Mouse (Mus musculus): ENCODE results near the gene Gm17409. TPM values are rescaled to one million over a fixed set of nuclear protein-coding genes. Genes with fewer than 3 reads are reported as not detected.

Gm17409 gene
- polyA plus RNA-seq (2015; fragmentation: Nextera tagmentation; extraction: Ambion mirVana) = not detected in 2 replicates

DNA sequence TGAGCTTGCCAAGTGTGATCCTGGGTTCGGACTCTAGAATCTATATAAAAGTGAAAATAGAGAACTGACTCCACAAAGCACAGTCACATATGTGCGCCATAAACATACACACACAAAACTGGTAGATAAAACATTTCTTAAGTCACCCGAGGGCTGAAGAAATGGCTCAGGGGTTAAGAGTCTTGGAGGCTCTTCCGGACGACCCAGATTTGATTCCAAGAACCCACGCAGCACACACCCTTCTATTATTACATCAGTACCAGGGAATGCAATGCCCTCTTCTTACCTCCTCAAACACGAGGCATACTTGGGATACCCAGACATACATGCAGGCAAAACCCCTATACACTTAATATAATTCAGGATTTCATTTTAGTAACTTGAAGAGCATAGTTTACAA, at the start of gene Gm17409:
Gene Gm17409 (plus strand): TSS at position 301 of the 400 bp plus-strand sequence.
- Histone ChIP-seq H3K27ac (replicated peaks) (no peak within 1 kb of the TSS), H3K9ac (no peak within 1 kb of the TSS), H3K27me3 (no peaks in the 10 kb centered on the region), H3K4me3 (replicated peaks) (no peak within 1 kb of the TSS), H3K36me3 (peaks cover 65% of the 10 kb centered on the region), H3K4me1 (no peaks in the 10 kb centered on the region), H3K4me2 (replicated peaks) (no peak within 1 kb of the TSS), H3K9me3 (replicated peaks) (no peaks in the 10 kb centered on the region)
- WGBS = 81% methylated on average over 7 of the region's 7 CpGs
- no peak for ATAC-seq (ENCODE audit: insufficient number of reproducible peaks, low FRiP score, low TSS enrichment, low read depth)

DNA sequence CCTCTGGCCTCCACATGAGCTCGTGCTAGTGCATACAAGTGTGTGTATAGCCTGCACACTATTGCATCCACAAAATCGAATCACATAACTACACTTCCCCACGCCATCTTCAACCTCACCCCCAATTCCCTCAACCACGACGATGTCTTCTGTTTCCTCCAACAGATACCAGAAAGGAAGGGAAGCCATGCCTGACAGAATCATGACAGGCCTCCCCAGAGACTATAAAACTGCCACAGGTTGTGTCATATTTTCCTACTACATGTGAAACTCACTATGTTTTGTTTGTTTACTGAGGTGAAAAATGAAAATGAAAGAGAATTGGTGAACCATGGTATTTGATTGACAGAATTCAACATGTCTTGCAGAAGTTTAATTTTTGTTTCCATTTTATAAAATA, 46.6 kb upstream of the Gm17409 start:
- H3K27ac ChIP-seq (replicated peaks) = no peak overlapping the region
- H3K36me3 ChIP-seq = no peaks in the 10 kb centered on the region
- H3K9ac ChIP-seq = no peak overlapping the region
- ATAC-seq (ENCODE audit: insufficient number of reproducible peaks, low FRiP score, low TSS enrichment, low read depth) = no peak
- H3K9me3 ChIP-seq (replicated peaks) = no peaks in the 10 kb centered on the region
- no peaks in the 10 kb centered on the region for H3K4me1 ChIP-seq
- no peaks in the 10 kb centered on the region for H3K27me3 ChIP-seq
- H3K4me3 ChIP-seq (replicated peaks) = no peak overlapping the region
- no peak overlapping the region for H3K4me2 ChIP-seq (replicated peaks)
- 86% methylated on average over 5 of the region's 5 CpGs for WGBS

DNA sequence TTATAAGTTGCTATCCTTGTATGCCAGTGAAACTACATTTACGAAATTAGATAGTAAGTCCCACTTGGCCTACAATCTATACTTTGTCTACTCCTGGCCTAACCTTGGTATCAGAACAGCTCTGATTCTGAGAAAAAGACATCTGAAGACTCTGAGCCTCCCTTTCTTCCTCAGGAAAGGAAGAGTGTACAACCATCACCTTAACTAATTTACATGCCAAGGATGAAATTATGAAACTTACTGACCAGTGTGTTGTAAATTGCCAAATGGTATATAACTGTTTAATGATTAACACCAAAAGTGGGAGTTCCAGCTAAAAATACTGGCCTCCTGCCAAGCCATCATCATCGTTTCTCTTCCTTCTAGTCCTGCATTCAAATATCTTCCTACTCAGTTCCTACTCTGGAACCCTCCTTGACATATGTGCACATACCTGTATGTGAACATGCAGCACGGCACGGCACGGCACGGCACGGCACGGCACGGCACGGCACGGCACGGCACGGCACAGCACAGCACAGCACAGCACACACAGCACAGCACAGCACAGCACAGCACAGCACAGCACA, 44.4 kb upstream of the Gm17409 start:
- H3K4me1 ChIP-seq = no peaks in the 10 kb centered on the region
- no peak overlapping the region for H3K9ac ChIP-seq
- no peaks in the 10 kb centered on the region for H3K36me3 ChIP-seq
- no peak for ATAC-seq (ENCODE audit: insufficient number of reproducible peaks, low FRiP score, low TSS enrichment, low read depth)
- no peak overlapping the region for H3K27ac ChIP-seq (replicated peaks)
- no peaks in the 10 kb centered on the region for H3K9me3 ChIP-seq (replicated peaks)
- no peak overlapping the region for H3K4me2 ChIP-seq (replicated peaks)
- H3K4me3 ChIP-seq (replicated peaks) = no peak overlapping the region
- WGBS = 95% methylated on average over 13 of the region's 13 CpGs
- H3K27me3 ChIP-seq = no peaks in the 10 kb centered on the region

DNA sequence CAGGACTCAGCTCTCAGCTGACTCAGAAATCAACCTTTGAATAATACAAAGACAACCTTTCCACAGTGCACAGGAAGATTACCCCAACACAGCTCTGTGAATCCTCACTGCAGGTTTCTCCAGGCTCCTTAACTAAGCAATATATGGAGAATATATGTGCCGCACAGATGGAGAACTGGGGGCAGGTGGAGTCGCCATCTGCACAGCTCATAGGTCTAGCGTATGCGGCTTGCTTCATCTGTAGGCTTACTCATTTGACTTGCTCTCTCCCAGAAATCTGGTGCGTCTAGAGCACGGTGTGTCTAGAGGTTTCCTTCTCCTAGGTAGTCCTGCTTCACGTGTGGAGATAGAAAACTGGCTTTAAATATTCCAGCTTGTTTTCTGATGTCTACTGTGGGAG, 37.7 kb upstream of the Gm17409 start:
- no peak overlapping the region for H3K27ac ChIP-seq (replicated peaks)
- H3K9ac ChIP-seq = no peak overlapping the region
- no peak overlapping the region for H3K4me3 ChIP-seq (replicated peaks)
- H3K4me2 ChIP-seq (replicated peaks) = no peak overlapping the region
- no peaks in the 10 kb centered on the region for H3K36me3 ChIP-seq
- no peak for ATAC-seq (ENCODE audit: insufficient number of reproducible peaks, low FRiP score, low TSS enrichment, low read depth)
- WGBS = 94% methylated on average over 7 of the region's 7 CpGs
- no peaks in the 10 kb centered on the region for H3K9me3 ChIP-seq (replicated peaks)
- no peaks in the 10 kb centered on the region for H3K27me3 ChIP-seq
- no peaks in the 10 kb centered on the region for H3K4me1 ChIP-seq

DNA sequence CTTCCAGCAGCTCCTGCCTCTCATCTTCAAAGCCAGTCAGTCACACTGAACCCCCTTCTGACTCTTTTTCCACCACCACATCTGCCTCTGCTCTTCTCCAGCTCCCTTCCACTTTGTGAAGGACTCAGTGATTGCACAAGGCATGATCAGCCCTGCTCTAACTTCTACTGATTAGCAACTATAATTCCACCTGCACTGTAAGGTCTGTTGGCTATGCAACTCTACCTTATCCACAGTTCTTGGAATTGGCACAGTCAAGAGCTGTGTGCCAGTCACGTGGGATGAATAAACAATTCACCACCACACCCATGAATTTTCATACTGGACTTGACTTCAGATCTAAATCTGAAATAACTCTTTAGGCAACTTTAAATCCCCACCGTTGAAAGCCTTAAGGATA, 36.6 kb upstream of the Gm17409 start:
- H3K4me3 ChIP-seq (replicated peaks) = no peak overlapping the region
- ATAC-seq (ENCODE audit: insufficient number of reproducible peaks, low FRiP score, low TSS enrichment, low read depth) = no peak
- no peak overlapping the region for H3K9ac ChIP-seq
- no peaks in the 10 kb centered on the region for H3K27me3 ChIP-seq
- H3K36me3 ChIP-seq = no peaks in the 10 kb centered on the region
- H3K4me1 ChIP-seq = no peaks in the 10 kb centered on the region
- no peaks in the 10 kb centered on the region for H3K9me3 ChIP-seq (replicated peaks)
- 70% methylated on average over 2 of the region's 2 CpGs for whole genome bisulfite sequencing
- no peak overlapping the region for H3K27ac ChIP-seq (replicated peaks)
- no peak overlapping the region for H3K4me2 ChIP-seq (replicated peaks)

DNA sequence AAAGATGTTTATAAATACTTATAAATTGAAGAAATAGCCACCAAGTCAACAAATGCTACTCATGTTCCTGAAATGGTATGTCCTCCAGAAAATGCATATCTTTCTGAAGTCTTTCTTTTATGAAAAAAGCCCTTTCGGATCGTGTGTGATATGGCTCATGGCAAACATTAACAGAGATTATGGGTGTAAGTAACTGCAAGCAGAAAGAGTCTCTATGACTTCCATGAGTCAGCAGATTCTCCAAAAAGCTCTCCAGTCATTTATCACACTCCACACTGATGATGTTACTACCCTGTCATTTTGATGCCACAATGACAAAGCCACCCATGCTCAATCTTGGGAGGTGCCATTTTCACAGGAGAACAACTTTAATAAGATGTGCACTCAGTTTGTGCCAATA, 35.5 kb upstream of the Gm17409 start:
- 81% methylated on average over 2 of the region's 2 CpGs for WGBS
- Histone ChIP-seq H3K27me3 (no peaks in the 10 kb centered on the region), H3K4me2 (replicated peaks) (no peak overlapping the region), H3K4me3 (replicated peaks) (no peak overlapping the region), H3K36me3 (peaks cover 5% of the 10 kb centered on the region; the same call in 1 of the 2 replicates), H3K9ac (no peak overlapping the region), H3K4me1 (no peaks in the 10 kb centered on the region), H3K9me3 (replicated peaks) (no peaks in the 10 kb centered on the region), H3K27ac (replicated peaks) (no peak overlapping the region)
- no peak for ATAC-seq (ENCODE audit: insufficient number of reproducible peaks, low FRiP score, low TSS enrichment, low read depth)

DNA sequence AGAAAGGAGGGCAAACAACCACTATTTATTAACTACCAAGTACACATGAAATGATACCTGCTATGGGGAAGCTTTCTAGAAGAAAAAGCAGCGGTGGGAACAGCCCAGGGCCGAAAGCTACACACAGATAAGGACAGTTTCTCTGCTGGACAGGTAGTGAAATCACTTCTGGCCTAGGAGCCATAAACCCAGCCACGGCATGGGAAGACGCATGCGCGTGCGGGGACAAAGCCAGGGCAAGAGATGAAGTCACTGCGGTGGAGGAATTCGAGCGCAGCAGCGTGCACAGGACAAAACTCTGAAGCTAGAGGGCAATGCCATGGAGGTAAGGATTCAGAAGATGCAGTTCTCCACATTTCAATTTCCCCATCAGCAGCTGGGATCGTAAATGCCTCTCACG, 34.4 kb upstream of the Gm17409 start:
- H3K4me2 ChIP-seq (replicated peaks) = no peak overlapping the region
- WGBS = 93% methylated on average over 13 of the region's 13 CpGs

DNA sequence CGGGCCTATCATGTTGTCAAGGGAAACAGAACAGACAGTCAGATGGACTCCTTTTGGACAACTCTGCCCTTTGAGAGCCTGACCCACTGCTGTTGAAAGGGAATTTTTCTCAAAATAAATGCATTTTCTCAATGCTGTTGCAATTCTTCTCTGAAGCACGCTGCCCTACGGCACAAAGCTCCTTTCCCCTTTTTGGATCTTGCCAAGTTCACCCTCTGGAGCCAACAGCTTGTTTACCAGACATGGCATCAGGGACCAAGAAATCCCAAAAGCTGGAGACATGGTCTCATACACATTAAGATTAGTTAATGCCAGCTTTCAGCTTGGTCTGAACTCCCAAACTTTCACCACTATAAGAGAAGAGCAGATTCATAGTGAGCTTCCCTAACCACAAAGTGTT, 33.0 kb upstream of the Gm17409 start:
- Histone ChIP-seq H3K27me3 (no peaks in the 10 kb centered on the region), H3K9me3 (replicated peaks) (no peaks in the 10 kb centered on the region), H3K27ac (replicated peaks) (no peak overlapping the region), H3K4me3 (replicated peaks) (no peak overlapping the region), H3K9ac (no peak overlapping the region), H3K4me2 (replicated peaks) (no peak overlapping the region), H3K4me1 (no peaks in the 10 kb centered on the region), H3K36me3 (peaks cover 7% of the 10 kb centered on the region; the same call in 1 of the 2 replicates)
- no peak for ATAC-seq (ENCODE audit: insufficient number of reproducible peaks, low FRiP score, low TSS enrichment, low read depth)
- WGBS = 80% methylated on average over 3 of the region's 3 CpGs

More for the DNA sequence above, 34.4 kb upstream of the Gm17409 start:
- peaks cover 7% of the 10 kb centered on the region; the same call in 1 of the 2 replicates for H3K36me3 ChIP-seq
- H3K27ac ChIP-seq (replicated peaks) = no peak overlapping the region
- H3K4me1 ChIP-seq = no peaks in the 10 kb centered on the region
- H3K4me3 ChIP-seq (replicated peaks) = no peak overlapping the region
- no peaks in the 10 kb centered on the region for H3K9me3 ChIP-seq (replicated peaks)
- no peak overlapping the region for H3K9ac ChIP-seq
- no peaks in the 10 kb centered on the region for H3K27me3 ChIP-seq
- ATAC-seq (ENCODE audit: insufficient number of reproducible peaks, low FRiP score, low TSS enrichment, low read depth) = no peak

DNA sequence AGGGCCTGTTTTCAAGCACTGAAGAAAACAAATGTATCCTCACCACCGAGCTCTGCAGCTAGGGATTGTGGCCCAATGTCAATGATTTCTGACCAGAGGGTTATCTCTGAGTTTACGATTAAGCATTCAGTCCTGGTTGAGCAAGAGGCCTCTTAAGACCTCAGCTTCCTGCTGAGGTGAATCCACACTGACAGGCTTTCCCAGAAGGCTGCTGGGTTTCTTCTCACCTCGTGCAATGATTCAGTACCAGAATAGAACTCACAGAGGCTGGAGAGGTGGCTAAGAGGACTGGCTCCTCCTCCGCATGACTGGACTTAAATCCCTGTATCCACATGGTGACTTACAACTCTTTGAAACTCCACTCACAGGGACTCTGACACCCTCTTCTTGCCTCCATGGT, 26.8 kb upstream of the Gm17409 start:
- no peak overlapping the region for H3K4me3 ChIP-seq (replicated peaks)
- peaks cover 44% of the 10 kb centered on the region for H3K36me3 ChIP-seq
- no peak for ATAC-seq (ENCODE audit: insufficient number of reproducible peaks, low FRiP score, low TSS enrichment, low read depth)
- H3K27me3 ChIP-seq = no peaks in the 10 kb centered on the region
- H3K4me2 ChIP-seq (replicated peaks) = no peak overlapping the region
- H3K4me1 ChIP-seq = no peaks in the 10 kb centered on the region
- no peak overlapping the region for H3K9ac ChIP-seq
- H3K27ac ChIP-seq (replicated peaks) = no peak overlapping the region
- 87% methylated on average over 4 of the region's 4 CpGs for WGBS
- H3K9me3 ChIP-seq (replicated peaks) = no peaks in the 10 kb centered on the region

DNA sequence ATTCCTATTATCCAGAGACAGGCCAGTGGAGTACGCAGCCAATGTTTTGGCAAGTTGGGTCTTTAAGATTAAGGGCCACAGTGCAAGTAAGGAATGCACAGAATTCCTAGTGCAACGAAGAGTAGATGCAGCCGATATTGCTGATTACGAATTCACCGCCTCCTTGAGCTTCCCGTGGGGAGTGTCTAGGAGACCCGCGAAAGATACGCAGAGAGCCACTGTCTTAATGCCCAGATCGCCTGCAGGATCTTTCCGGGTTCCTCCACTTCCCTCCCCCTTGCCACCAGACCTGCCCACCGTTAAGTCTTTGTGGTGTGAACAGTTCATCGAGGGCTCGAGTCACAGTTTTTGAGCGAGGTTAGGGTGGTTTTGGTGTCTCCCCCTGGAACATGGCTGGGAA, 22.9 kb upstream of the Gm17409 start:
- H3K4me1 ChIP-seq = no peaks in the 10 kb centered on the region
- H3K9me3 ChIP-seq (replicated peaks) = no peaks in the 10 kb centered on the region
- no peak overlapping the region for H3K27ac ChIP-seq (replicated peaks)
- no peak overlapping the region for H3K4me2 ChIP-seq (replicated peaks)
- no peak overlapping the region for H3K4me3 ChIP-seq (replicated peaks)
- H3K36me3 ChIP-seq = peaks cover 37% of the 10 kb centered on the region
- no peak overlapping the region for H3K9ac ChIP-seq
- no peak for ATAC-seq (ENCODE audit: insufficient number of reproducible peaks, low FRiP score, low TSS enrichment, low read depth)
- H3K27me3 ChIP-seq = no peaks in the 10 kb centered on the region
- WGBS = 94% methylated on average over 15 of the region's 15 CpGs

DNA sequence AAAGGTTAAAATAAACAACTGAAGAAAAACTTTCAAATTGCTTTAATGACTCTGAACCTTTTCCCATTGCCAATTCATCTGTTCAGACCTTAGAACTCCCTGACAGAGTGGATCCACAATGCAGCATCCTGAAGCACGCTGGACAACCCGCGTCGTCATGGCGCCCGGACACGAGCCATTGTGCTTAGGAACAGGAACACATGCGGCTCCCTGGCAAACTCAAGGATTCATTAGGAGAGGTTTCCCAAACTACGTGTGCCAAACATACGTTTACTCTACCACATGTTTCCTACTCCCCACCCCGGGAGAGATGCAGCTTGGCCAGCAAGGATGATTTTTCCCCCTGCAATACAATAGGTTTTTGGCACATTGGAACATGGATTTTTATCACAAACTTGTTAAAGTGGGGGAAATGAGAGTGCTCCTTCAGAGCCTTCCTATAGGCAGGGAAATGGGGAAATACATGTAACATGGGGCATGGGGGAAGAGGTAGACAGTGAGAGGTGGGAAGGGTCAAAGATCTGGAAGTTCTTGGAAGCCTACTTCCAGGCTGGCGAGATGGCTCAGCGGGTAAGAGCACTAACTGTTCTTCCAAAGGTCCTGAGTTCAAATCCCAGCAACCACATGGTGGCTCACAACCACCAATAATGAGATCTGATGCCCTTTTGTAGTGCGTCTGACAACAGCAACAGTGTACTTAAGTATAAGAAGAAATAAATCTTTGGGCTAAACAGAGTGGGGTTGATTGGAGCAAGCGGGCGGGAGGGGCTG, 15.6 kb upstream of the Gm17409 start:
- Histone ChIP-seq H3K4me2 (replicated peaks) (no peak overlapping the region), H3K9me3 (replicated peaks) (no peaks in the 10 kb centered on the region), H3K9ac (no peak overlapping the region), H3K4me3 (replicated peaks) (no peak overlapping the region), H3K27ac (replicated peaks) (no peak overlapping the region), H3K36me3 (peaks cover 26% of the 10 kb centered on the region), H3K4me1 (no peaks in the 10 kb centered on the region), H3K27me3 (no peaks in the 10 kb centered on the region)
- ATAC-seq (ENCODE audit: insufficient number of reproducible peaks, low FRiP score, low TSS enrichment, low read depth) = no peak
- 85% methylated on average over 16 of the region's 16 CpGs for WGBS
